Mouse (Mus musculus): ENCODE measurements around the gene Timm13. TPM values are rescaled to one million over a fixed set of nuclear protein-coding genes. Genes with fewer than 3 reads are reported as not detected.

The Timm13 gene
- total RNA-seq, 1 experiment from 2014 or later = 22.3 TPM

DNA sequence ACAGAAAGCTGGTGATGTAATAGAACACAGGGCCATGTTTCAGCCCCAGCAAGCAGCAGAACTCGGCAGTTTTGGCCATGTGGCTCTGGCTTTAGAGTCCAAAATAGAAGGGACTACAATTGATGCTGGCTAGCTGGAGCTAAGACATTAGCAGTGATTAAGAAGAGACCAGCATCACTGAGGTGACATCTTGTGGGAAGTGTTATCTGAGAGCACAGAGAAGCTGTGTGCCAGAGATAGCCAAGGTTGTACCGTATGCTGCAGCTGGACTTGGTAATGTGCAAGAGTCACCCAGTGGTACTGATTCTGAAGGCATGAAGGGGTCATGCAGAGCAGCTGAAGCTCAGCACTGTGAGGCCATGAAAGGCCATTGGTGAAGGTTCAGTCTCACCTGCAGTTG is 14.5 kb upstream of the Timm13 start:
- ATAC-seq (replicated peaks in 1 of 2; ENCODE audit: insufficient read depth in 1 of 2, low FRiP score in 2 of 2, low TSS enrichment in 1 of 2, low read depth in 1 of 2, poor library complexity in 2 of 2, severe bottlenecking in 2 of 2) = no peak

GRCm38 (mm10) chr10:80914253-80914656 is 13.5 kb upstream of the Timm13 start:
- ATAC-seq (replicated peaks in 1 of 2; ENCODE audit: insufficient read depth in 1 of 2, low FRiP score in 2 of 2, low TSS enrichment in 1 of 2, low read depth in 1 of 2, poor library complexity in 2 of 2, severe bottlenecking in 2 of 2) = peak in 1 of 2 experiments; percentile 35; a peak in 2 of 4 replicates

DNA sequence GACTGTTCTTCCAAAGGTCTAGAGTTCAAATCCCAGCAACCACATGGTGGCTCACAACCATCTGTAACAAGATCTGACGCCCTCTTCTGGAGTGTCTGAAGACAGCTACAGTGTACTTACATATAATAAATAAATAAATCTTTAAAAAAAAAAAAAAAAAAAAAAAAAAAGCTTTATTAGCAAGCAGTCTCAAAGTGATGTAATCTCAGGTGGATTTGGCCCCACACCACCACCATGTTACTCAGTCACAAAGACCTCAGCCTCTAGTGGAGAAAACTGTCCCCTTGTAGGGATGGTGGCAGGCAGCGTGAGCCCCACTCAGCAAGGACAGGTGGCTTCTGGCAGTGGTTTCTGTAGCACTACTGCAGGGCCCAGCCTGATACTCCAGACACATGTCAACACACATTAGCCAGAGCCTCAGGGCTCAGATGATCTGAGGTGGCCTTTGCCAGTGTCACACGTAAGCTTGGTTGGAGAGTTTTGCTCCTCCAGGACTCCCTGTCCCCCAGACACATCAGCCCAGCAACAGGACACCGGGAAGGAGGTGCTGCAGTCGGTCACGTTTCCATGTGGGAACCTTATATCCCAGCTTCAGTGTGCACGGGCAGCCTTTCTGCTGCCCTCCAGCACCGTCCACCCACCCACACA is 12.7 kb upstream of the Timm13 start:
- no peak for ATAC-seq (replicated peaks in 1 of 2; ENCODE audit: insufficient read depth in 1 of 2, low FRiP score in 2 of 2, low TSS enrichment in 1 of 2, low read depth in 1 of 2, poor library complexity in 2 of 2, severe bottlenecking in 2 of 2)

GRCm38 (mm10) chr10:80911891-80912290 is 11.1 kb upstream of the Timm13 start:
- no peak for ATAC-seq (replicated peaks in 1 of 2; ENCODE audit: insufficient read depth in 1 of 2, low FRiP score in 2 of 2, low TSS enrichment in 1 of 2, low read depth in 1 of 2, poor library complexity in 2 of 2, severe bottlenecking in 2 of 2)

- ATAC-seq (replicated peaks in 1 of 2; ENCODE audit: insufficient read depth in 1 of 2, low FRiP score in 2 of 2, low TSS enrichment in 1 of 2, low read depth in 1 of 2, poor library complexity in 2 of 2, severe bottlenecking in 2 of 2) = no peak
Observed at GRCm38 (mm10) chr10:80911354-80911753, 10.6 kb upstream of the Timm13 start.

DNA sequence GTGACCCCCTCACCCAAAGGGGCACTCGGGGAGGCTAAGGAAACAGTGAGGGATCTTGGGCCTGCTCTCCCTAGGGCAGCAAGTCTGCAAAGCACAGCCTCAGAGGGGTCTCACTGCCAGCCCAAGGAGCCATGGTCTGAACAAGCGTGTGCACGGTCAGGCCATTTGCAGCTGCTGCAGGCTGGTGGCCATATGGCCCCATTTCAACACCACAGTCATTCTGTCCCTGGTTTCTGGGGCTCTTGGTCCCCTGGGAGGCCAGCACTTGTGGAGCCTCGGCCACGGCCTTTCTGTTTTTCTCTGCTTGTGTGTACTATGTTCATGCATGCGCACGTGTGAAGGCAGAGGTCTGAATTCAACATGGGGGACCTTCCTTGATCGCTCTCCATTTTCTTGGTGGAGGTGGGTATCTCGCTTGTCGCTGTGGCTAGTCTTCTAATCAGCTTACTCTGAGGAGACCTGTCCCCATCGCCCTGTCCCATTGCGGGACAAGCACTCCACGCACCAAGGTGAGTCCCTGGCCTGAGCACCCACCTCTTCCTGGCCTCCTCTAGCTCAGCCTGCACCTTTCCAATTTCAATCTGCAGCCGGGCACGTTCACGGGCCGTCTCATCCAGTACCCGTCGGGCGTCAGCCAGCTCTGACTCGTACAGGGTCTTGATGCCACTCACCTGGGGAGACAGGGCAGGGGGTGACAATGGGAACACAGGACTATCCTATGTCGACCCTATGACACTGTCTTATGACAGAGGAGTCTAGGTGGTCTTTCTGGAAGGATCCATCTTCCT is 8.8 kb upstream of the Timm13 start:
- ATAC-seq (replicated peaks in 1 of 2; ENCODE audit: insufficient read depth in 1 of 2, low FRiP score in 2 of 2, low TSS enrichment in 1 of 2, low read depth in 1 of 2, poor library complexity in 2 of 2, severe bottlenecking in 2 of 2) = no peak

- ATAC-seq (replicated peaks in 1 of 2; ENCODE audit: insufficient read depth in 1 of 2, low FRiP score in 2 of 2, low TSS enrichment in 1 of 2, low read depth in 1 of 2, poor library complexity in 2 of 2, severe bottlenecking in 2 of 2) = no peak
Observed at GRCm38 (mm10) chr10:80904709-80905108, 3.9 kb upstream of the Timm13 start.

DNA sequence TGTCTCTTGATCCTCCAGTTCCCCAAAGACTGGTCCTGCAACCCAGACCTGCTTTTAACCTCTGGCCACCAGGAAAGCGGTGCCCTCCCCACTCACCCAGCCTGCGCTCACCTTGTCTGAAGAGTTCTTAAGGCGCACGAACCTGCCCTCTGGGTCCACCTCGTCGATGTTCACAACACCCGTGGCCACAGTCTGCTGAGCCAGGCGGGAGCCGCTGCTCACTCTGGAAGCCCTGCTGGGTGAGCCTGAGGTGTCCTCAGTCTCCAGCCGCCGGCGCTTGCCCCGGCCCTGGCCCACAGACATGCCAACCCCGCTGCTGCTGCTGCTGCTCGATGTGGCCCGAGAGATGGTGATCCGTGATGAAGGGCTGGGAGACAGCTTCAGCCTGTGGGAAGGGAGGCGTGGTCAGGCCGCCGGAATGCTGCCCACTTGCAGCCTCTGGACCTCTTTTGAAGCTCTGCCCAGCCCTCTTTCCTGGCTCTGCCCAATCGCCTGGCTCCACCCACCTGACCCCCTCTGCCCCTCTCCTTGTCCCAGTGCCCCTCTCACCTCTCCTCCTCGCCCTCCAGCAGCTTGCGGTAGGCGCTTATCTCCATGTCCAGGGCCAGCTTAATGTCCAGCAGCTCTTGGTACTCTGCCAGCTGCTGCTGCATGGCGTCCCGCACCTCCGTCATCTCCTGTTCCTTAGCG is 3.4 kb upstream of the Timm13 start:
- no peak for ATAC-seq (replicated peaks in 1 of 2; ENCODE audit: insufficient read depth in 1 of 2, low FRiP score in 2 of 2, low TSS enrichment in 1 of 2, low read depth in 1 of 2, poor library complexity in 2 of 2, severe bottlenecking in 2 of 2)

DNA sequence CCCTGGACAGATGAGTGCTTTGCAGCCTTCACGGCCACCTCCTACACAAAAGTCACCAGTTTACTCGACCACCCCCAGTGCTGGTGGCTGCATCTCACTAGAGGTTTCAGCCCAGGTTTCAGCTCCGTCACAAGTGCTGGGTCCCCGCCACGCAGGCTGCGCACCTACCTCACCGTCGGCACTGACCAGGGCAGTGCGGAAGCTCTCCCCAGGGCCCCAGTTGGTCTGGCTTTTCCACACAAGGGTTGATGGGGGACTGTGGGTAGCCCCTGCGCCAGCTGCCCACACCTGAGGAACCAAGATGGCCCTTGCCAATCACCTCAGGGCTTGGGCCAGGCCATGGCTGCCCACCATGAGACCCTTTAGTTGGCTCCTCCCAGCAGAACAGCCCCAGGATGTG is 2.5 kb upstream of the Timm13 start:
- no peak for ATAC-seq (replicated peaks in 1 of 2; ENCODE audit: insufficient read depth in 1 of 2, low FRiP score in 2 of 2, low TSS enrichment in 1 of 2, low read depth in 1 of 2, poor library complexity in 2 of 2, severe bottlenecking in 2 of 2)

DNA sequence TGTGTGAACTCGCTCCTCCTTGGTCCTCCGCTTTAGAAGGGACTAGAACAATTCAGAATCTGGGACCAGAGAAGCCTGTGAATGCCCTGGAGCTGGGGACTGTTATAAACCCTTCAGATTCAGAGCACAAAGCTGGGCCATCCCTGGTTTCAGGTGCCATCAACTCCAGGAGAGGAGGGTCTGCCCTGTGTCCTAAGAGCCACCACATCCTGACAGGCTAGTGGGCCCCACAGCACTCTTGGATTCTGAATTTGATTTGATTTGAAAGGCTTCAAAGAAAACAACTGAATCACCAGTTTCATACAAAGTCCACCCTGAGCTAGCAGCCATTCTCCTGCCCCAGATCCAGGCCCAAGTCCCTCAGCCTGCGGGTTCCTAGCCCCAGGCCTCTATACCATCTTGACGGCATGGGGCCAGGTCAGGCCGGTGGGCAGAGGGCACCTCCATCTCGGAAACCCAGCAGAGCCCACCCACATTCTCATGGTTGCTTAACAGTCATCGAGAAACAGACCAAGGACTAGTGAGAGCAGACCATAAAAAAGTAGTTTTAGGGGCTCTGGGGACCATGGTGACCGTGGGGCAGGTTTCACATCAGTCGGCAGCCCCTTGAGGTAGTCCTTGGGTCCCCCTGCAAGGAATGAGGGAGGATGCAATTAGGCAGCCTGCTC is 1.6 kb upstream of the Timm13 start:
- no peak for ATAC-seq (replicated peaks in 1 of 2; ENCODE audit: insufficient read depth in 1 of 2, low FRiP score in 2 of 2, low TSS enrichment in 1 of 2, low read depth in 1 of 2, poor library complexity in 2 of 2, severe bottlenecking in 2 of 2)

- ATAC-seq (replicated peaks in 1 of 2; ENCODE audit: insufficient read depth in 1 of 2, low FRiP score in 2 of 2, low TSS enrichment in 1 of 2, low read depth in 1 of 2, poor library complexity in 2 of 2, severe bottlenecking in 2 of 2) = no peak
Observed at GRCm38 (mm10) chr10:80901409-80902272, 872 bp upstream of the Timm13 start.

DNA sequence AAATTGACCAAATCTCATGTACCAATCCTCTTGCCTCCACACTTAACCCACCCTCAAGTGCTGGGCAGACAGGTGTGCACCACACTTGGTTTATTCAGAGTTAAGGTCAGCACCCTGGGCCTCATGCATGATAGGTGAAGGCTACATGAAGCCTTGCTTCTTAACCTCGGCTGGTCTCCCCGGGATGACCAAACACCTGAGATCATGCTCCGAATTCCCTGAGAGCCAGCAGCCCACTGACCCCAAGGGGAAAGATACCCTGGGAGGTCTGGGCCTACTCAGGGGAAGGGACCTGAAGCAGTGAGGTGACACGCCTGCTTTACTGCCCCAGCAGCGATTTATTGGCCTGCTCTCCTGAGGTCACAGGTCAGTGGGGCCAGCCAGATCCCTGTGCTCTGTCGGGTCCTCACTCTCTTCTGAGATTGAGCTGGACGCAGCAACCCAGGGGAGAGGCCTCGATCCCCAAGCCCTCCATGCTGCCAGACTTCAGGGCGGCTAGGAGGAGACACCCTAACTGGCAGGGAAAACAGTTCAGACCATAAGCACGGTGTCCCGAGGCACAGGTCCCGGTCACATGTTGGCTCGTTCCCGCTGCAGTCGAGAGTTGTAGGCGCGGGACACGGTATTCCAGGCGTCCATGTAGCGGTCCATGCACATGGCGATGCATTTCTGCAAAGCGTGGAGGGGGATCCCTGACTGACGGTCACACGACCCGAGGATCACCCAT is 1.0 kb downstream of the Timm13 start:
- ATAC-seq (replicated peaks in 1 of 2; ENCODE audit: insufficient read depth in 1 of 2, low FRiP score in 2 of 2, low TSS enrichment in 1 of 2, low read depth in 1 of 2, poor library complexity in 2 of 2, severe bottlenecking in 2 of 2) = no peak

DNA sequence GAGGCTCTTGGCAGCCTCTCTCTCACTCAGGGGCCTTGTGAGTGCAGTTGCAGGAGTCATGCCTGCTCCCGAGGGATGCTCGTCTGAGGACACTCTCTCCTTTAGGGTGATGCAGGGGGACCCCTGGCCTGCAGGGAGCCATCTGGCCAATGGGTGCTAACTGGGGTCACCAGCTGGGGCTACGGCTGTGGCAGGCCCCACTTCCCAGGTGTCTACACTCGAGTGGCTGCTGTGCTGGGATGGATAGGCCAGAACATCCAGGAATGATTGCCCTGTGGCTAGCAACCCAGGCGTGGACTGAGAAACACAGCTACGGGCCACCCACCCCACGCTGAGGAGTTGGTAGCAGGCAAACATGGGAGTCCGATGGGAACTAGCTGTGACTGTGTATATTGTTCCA is 1.7 kb downstream of the Timm13 start:
- no peak for ATAC-seq (replicated peaks in 1 of 2; ENCODE audit: insufficient read depth in 1 of 2, low FRiP score in 2 of 2, low TSS enrichment in 1 of 2, low read depth in 1 of 2, poor library complexity in 2 of 2, severe bottlenecking in 2 of 2)

DNA sequence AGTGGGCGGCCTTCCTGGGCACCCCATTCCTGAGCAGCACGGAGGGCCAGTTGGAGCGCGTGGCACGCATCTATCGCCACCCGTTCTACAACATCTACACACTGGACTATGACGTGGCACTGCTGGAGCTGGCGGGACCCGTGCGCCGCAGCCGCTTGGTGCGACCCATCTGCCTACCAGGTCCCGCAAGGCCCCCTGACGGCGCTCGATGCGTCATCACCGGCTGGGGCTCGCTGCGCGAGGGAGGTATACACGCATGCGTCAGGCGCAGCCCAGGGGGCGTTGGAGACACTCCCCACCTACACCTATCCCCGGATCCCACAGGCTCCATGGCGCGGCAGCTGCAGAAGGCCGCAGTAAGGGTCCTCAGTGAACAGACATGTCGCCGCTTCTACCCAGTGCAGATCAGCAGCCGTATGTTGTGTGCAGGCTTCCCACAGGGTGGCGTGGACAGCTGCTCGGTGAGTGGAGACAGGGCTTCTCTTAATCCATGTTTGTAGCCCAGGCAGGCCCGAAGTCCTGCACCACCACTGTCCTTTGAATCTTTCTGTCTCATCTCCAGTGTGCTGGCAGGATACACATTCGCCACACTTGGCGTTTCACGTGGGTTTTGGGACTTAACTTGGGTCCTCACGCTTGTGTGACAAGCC is 2.8 kb downstream of the Timm13 start:
- no peak for ATAC-seq (replicated peaks in 1 of 2; ENCODE audit: insufficient read depth in 1 of 2, low FRiP score in 2 of 2, low TSS enrichment in 1 of 2, low read depth in 1 of 2, poor library complexity in 2 of 2, severe bottlenecking in 2 of 2)

GRCm38 (mm10) chr10:80896581-80897485 is 3.9 kb downstream of the Timm13 start:
- no peak for ATAC-seq (replicated peaks in 1 of 2; ENCODE audit: insufficient read depth in 1 of 2, low FRiP score in 2 of 2, low TSS enrichment in 1 of 2, low read depth in 1 of 2, poor library complexity in 2 of 2, severe bottlenecking in 2 of 2)
